Mouse (Mus musculus): ENCODE results near the gene Uqcc1. TPM values are rescaled to one million over a fixed set of nuclear protein-coding genes. Genes with fewer than 3 reads are reported as not detected.
A peak's percentile ranks its signal among the peaks of the same experiment; 100 is the strongest.
"Not testable (repeated sequence)": the region's sequence is repeated elsewhere in the genome, so short reads cannot be mapped to it uniquely, and the experiment has no call there.

Uqcc1 gene
- total and polyA plus RNA-seq, 3 experiments = 35.3 to 55.2 (median 49.8) TPM

DNA sequence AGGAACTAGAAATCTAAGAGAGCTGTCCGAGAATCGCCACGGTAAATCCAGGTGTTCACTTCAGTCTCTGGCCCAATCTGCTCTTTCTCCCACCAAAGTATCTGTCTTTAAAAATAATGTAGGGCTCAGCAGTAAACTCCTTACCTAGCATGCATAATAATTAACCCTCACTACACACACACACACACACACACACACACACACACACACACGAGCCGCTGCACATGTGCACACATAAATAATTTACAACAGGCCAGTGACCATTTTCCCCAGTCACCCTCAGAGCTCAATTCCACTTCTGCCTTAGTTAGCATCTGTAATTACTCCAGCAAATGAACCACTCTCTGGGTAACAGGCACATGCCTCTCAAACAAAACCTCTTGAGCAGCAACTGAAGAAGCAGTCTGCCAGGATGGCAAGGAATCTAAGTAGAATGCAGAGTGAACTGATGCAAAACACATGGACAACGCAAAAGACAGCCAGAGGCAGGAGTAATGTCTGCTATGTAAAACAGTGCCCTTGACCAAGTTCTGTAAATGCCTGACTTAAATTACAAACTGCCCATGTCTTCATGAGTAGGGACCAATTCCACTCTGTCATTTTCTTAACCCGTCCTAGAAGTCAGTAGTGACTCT is 1.3 kb downstream of the Uqcc1 start (continued):
- TF ChIP-seq NRF1 (IDR thresholded peaks at IDR 0.05; ENCODE audit: low read depth, low read length) (no peak), PAX5 (IDR thresholded peaks at IDR 0.05; ENCODE audit: low read length) (no peak), JUND (conservative IDR thresholded peaks at IDR 0.05; ENCODE audit: low read depth, low read length) (no peak), NELFE (IDR thresholded peaks at IDR 0.05; ENCODE audit: low read depth, low read length) (no peak), SIN3A (IDR thresholded peaks at IDR 0.05; ENCODE audit: low read length) (peak; percentile 77; the same call in 1 of the 2 replicates), CHD1 (IDR thresholded peaks at IDR 0.05; ENCODE audit: low read depth, low read length) (no peak), KAT2A (IDR thresholded peaks at IDR 0.05; ENCODE audit: insufficient replicate concordance, low read length) (no peak), MYC (IDR thresholded peaks at IDR 0.05; ENCODE audit: low read depth, low read length) (peak; percentile 89), ELF1 (IDR thresholded peaks at IDR 0.05; ENCODE audit: low read depth, low read length) (no peak)

DNA sequence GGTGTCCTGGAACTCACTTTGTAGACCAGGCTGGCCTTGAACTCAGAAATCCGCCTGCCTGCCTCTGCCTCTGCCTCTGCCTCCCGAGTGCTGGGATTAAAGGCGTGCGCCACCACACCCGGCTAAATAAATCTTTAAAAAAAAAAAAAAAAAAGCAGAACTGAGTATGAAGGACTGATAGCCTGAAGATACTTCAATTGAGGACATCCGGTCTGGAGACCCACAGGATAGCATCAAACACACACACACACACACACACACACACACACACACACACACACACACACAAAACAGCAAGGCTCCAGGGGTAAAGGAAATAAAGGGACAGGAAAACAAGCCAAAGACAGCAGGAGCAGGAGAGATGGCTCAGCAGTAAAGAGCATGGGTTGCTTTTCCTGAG is 4.9 kb downstream of the Uqcc1 start:
- H3K9ac ChIP-seq (ENCODE audit: insufficient read depth, low read depth); H3K27me3 ChIP-seq (replicated peaks); H3K27ac ChIP-seq (ENCODE audit: insufficient read depth, low read depth); H3K4me3 ChIP-seq (replicated peaks in 1 of 3; ENCODE audit: low read depth in 2 of 3, low read length in 2 of 3, poor library complexity in 1 of 3); dilution Hi-C loops (cut with MboI; ENCODE audit: extremely low pct_ligation_motif_present, extremely low pct_unique_long_range_greater_than_20kb, low sequenced_read_pairs); DNase-seq (ENCODE audit: extremely low read depth); H3K4me2 ChIP-seq (ENCODE audit: insufficient read depth, low read depth, poor library complexity, severe bottlenecking); H3K9me3 ChIP-seq (replicated peaks; ENCODE audit: low read length): not testable (repeated sequence)
- in situ Hi-C loops (cut with MboI; ENCODE audit: low pct_ligation_motif_present, low pct_unique_long_range_greater_than_20kb, low sequenced_read_pairs) = loop anchor here (25.0 kb wide), 1 partner anchor 238 kb away; the partner anchor contains the start of gene Trpc4ap
- Histone ChIP-seq H3K36me3 (replicated peaks in 1 of 2; ENCODE audit: control insufficient read depth in 1 of 2, insufficient read depth in 1 of 2, low read length in 1 of 2) (peaks cover 12 to 38% of the 10 kb centered on the region in 2 experiments), H3K4me1 (ENCODE audit: control insufficient read depth in 1 of 2, insufficient read depth in 2 of 2) (peaks cover 7 to 37% of the 10 kb centered on the region in 2 experiments; a peak in 3 of 4 replicates), H3K79me2 (replicated peaks; ENCODE audit: control insufficient read depth, extremely low read depth, insufficient read depth, poor library complexity, severe bottlenecking) (peaks cover 52% of the 10 kb centered on the region)

DNA sequence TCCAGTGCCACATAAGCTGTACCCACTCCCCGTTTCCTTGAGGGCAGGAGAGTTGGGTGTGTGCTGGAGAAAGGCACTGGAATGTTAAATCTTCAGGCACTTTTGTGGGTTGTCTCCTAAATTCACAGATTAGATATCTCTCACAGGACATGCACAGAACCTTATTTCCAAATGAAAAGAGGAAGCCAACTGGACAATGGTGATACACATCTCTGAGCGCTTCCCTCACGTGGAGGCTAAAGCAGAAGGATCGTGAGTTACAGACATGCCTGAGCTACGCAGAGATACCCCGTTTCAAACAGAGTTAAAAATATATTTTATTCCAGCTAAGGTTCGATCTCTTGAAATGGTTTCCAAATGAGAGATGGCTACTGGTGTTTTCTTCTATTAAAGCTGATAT is 7.0 kb downstream of the Uqcc1 start:
- no peaks in the 10 kb centered on the region for H3K27me3 ChIP-seq (replicated peaks)
- H3K36me3 ChIP-seq (replicated peaks in 1 of 2; ENCODE audit: control insufficient read depth in 1 of 2, insufficient read depth in 1 of 2, low read length in 1 of 2) = peaks cover 12 to 51% of the 10 kb centered on the region in 2 experiments
- no peaks in the 10 kb centered on the region for H3K9me3 ChIP-seq (replicated peaks; ENCODE audit: low read length)
- TF ChIP-seq USF2 (conservative IDR thresholded peaks at IDR 0.05; ENCODE audit: low read depth, low read length) (no peak), POLR2AphosphoS2 (IDR thresholded peaks at IDR 0.05; ENCODE audit: low read depth, low read length) (no peak), CHD2 (IDR thresholded peaks at IDR 0.05; ENCODE audit: low read length) (no peak), PAX5 (IDR thresholded peaks at IDR 0.05; ENCODE audit: low read length) (no peak), SIN3A (IDR thresholded peaks at IDR 0.05; ENCODE audit: low read length) (no peak), JUND (conservative IDR thresholded peaks at IDR 0.05; ENCODE audit: low read depth, low read length) (no peak), JUN (IDR thresholded peaks at IDR 0.05; ENCODE audit: insufficient read depth, low read depth, low read length) (no peak), KAT2A (IDR thresholded peaks at IDR 0.05; ENCODE audit: insufficient replicate concordance, low read length) (no peak), NRF1 (IDR thresholded peaks at IDR 0.05; ENCODE audit: low read depth, low read length) (no peak), HCFC1 (IDR thresholded peaks at IDR 0.05; ENCODE audit: low read depth, low read length) (no peak), ELF1 (IDR thresholded peaks at IDR 0.05; ENCODE audit: low read depth, low read length) (no peak)
- peaks cover 39% of the 10 kb centered on the region for H3K79me2 ChIP-seq (replicated peaks; ENCODE audit: control insufficient read depth, extremely low read depth, insufficient read depth, poor library complexity, severe bottlenecking)
- H3K4me3 ChIP-seq (replicated peaks in 1 of 3; ENCODE audit: low read depth in 2 of 3, low read length in 2 of 3, poor library complexity in 1 of 3) = no peak overlapping the region
- H3K27ac ChIP-seq (ENCODE audit: insufficient read depth, low read depth) = no peak overlapping the region
- H3K4me1 ChIP-seq (ENCODE audit: control insufficient read depth in 1 of 2, insufficient read depth in 2 of 2) = peaks cover 2 to 32% of the 10 kb centered on the region in 2 experiments; a peak in 3 of 4 replicates
- no peak overlapping the region for H3K9ac ChIP-seq (ENCODE audit: insufficient read depth, low read depth)
- dilution Hi-C loops (cut with MboI; ENCODE audit: extremely low pct_ligation_motif_present, extremely low pct_unique_long_range_greater_than_20kb, low sequenced_read_pairs) = no loop called here
- no peak for DNase-seq (ENCODE audit: extremely low read depth)
- no peak overlapping the region for H3K4me2 ChIP-seq (ENCODE audit: insufficient read depth, low read depth, poor library complexity, severe bottlenecking)
- in situ Hi-C loops (cut with MboI; ENCODE audit: low pct_ligation_motif_present, low pct_unique_long_range_greater_than_20kb, low sequenced_read_pairs) = no loop called here

Data from CH12.LX (cell line).